Mouse (Mus musculus) MEL (cell line): ENCODE data around the gene Ift20. TPM values are rescaled to one million over a fixed set of nuclear protein-coding genes. Genes with fewer than 3 reads are reported as not detected.

Experiments used
- DNase-seq: peaks from one replicate; pipeline ENCODE4 v3.0.0; 2011; ENCODE audit warnings: low read depth, low spot score
- H3K27ac ChIP-seq: 2 replicates; pipeline ENCODE4 v1.5.1; 2012; ENCODE audit warnings: low read depth, mild to moderate bottlenecking, control low read depth, low read length, moderate library complexity; ENCODE audit not compliant: control insufficient read depth
- H3K27me3 ChIP-seq, 2 experiments: fragments of 150-350 bp in 1 of 2; sonication (generic) in 1 of 2; 2 replicates each; pipeline ENCODE4 v1.6.1; 2012; ENCODE audit warnings: low read length in 2 of 2, mild to moderate bottlenecking in 2 of 2, improper control_type of control experiment in 1 of 2, moderate library complexity in 1 of 2; ENCODE audit not compliant: insufficient read depth in 2 of 2, control insufficient read depth in 1 of 2
- H3K36me3 ChIP-seq, 2 experiments: 2 replicates each; pipeline ENCODE4 v1.6.1; 2012 to 2014; ENCODE audit warnings: low read length in 2 of 2, improper control_type of control experiment in 1 of 2, inconsistent platforms in 1 of 2, mild to moderate bottlenecking in 1 of 2; ENCODE audit not compliant: insufficient read depth in 2 of 2, control insufficient read depth in 1 of 2
- H3K4me1 ChIP-seq, 2 experiments: fragments of 150-350 bp in 1 of 2; sonication (generic) in 1 of 2; 2 replicates each; pipeline ENCODE4 v1.6.1; 2012; ENCODE audit warnings: low read length in 2 of 2, improper control_type of control experiment in 1 of 2, mild to moderate bottlenecking in 1 of 2; ENCODE audit not compliant: insufficient read depth in 2 of 2, control insufficient read depth in 1 of 2
- H3K4me3 ChIP-seq, 2 experiments: fragments of 150-350 bp in 1 of 2; sonication (generic) in 1 of 2; 2 replicates each; pipeline ENCODE4 v1.5.1; 2012; ENCODE audit warnings: low read depth in 2 of 2, low read length in 2 of 2, mild to moderate bottlenecking in 2 of 2, moderate library complexity in 2 of 2, control low read depth in 1 of 2, improper control_type of control experiment in 1 of 2; ENCODE audit not compliant: control insufficient read depth in 1 of 2, insufficient read depth in 1 of 2
- H3K79me2 ChIP-seq: 2 replicates; pipeline ENCODE4 v1.6.1; 2012; ENCODE audit warnings: mild to moderate bottlenecking, low read length, moderate library complexity; ENCODE audit not compliant: control insufficient read depth, poor library complexity, insufficient read depth
- H3K9ac ChIP-seq: 2 replicates; pipeline ENCODE4 v1.6.1; 2012; ENCODE audit warnings: low read depth, mild to moderate bottlenecking, control low read depth, low read length, moderate library complexity; ENCODE audit not compliant: control insufficient read depth, poor library complexity, severe bottlenecking
- H3K9me3 ChIP-seq: fragments of 150-350 bp; sonication (generic); replicated peaks from 2 replicates; pipeline ENCODE4 v1.6.1; 2012; ENCODE audit warnings: mild to moderate bottlenecking, low read length, improper control_type of control experiment, moderate library complexity; ENCODE audit not compliant: insufficient read depth
- CHD1 ChIP-seq: IDR thresholded peaks from 2 replicates; pipeline ENCODE4 v1.6.1; 2012; ENCODE audit warnings: low read depth, mild to moderate bottlenecking, inconsistent platforms, low read length, improper control_type of control experiment
- CTCF ChIP-seq, 3 experiments: IDR thresholded peaks in 2 of 3; conservative IDR thresholded peaks in 1 of 3; 2 replicates each; pipeline ENCODE4 v1.5.1; 2011 to 2012; ENCODE audit warnings: low read length in 3 of 3, low read depth in 2 of 3, mild to moderate bottlenecking in 2 of 3, improper control_type of control experiment in 1 of 3, inconsistent platforms in 1 of 3, mixed read lengths in 1 of 3, moderate library complexity in 1 of 3; ENCODE audit not compliant: control insufficient read depth in 1 of 3, insufficient read depth in 1 of 3, poor library complexity in 1 of 3, severe bottlenecking in 1 of 3
- ELF1 ChIP-seq: IDR thresholded peaks from 2 replicates; pipeline ENCODE4 v1.6.1; 2014; ENCODE audit warnings: low read depth, mild to moderate bottlenecking, inconsistent platforms, low read length, improper control_type of control experiment, moderate library complexity
- EP300 ChIP-seq, 2 experiments: IDR thresholded peaks; 2 replicates each; pipeline ENCODE4 v1.6.1; 2011; ENCODE audit warnings: improper control_type of control experiment in 2 of 2, low read length in 2 of 2, low read depth in 1 of 2, mild to moderate bottlenecking in 1 of 2
- ETS1 ChIP-seq: IDR thresholded peaks from 2 replicates; pipeline ENCODE4 v1.6.1; 2012; ENCODE audit warnings: low read depth, mild to moderate bottlenecking, inconsistent platforms, low read length, improper control_type of control experiment, moderate library complexity
- GABPA ChIP-seq: IDR thresholded peaks from 2 replicates; pipeline ENCODE4 v1.6.1; 2012; ENCODE audit warnings: low read depth, mild to moderate bottlenecking, inconsistent platforms, low read length, improper control_type of control experiment, moderate library complexity
- GATA1 ChIP-seq: IDR thresholded peaks from 2 replicates; pipeline ENCODE4 v1.6.1; 2011; ENCODE audit warnings: low read depth, low read length, improper control_type of control experiment
- HCFC1 ChIP-seq: IDR thresholded peaks from 2 replicates; pipeline ENCODE4 v1.6.1; 2012; ENCODE audit warnings: low read depth, mild to moderate bottlenecking, inconsistent platforms, low read length, improper control_type of control experiment, moderate library complexity
- JUND ChIP-seq: IDR thresholded peaks from 2 replicates; pipeline ENCODE4 v1.6.1; 2011; ENCODE audit warnings: low read depth, mild to moderate bottlenecking, improper control_type of control experiment, low read length
- KAT2A ChIP-seq: conservative IDR thresholded peaks from 2 replicates; pipeline ENCODE4 v1.6.1; 2012; ENCODE audit warnings: low read depth, low read length, improper control_type of control experiment, inconsistent platforms
- MAFK ChIP-seq: IDR thresholded peaks from 2 replicates; pipeline ENCODE4 v1.6.1; 2011; ENCODE audit warnings: low read depth, mild to moderate bottlenecking, low read length, improper control_type of control experiment, borderline replicate concordance
- MAX ChIP-seq: IDR thresholded peaks from 2 replicates; pipeline ENCODE4 v1.6.1; 2011; ENCODE audit warnings: low read length, improper control_type of control experiment
- MAZ ChIP-seq: IDR thresholded peaks from 2 replicates; pipeline ENCODE4 v1.6.1; 2012; ENCODE audit warnings: low read depth, mild to moderate bottlenecking, inconsistent platforms, low read length, improper control_type of control experiment
- MXI1 ChIP-seq: IDR thresholded peaks from 2 replicates; pipeline ENCODE4 v1.6.1; 2011; ENCODE audit warnings: mild to moderate bottlenecking, low read depth, low read length, improper control_type of control experiment
- NELFE ChIP-seq: IDR thresholded peaks from 2 replicates; pipeline ENCODE4 v1.6.1; 2011; ENCODE audit warnings: low read depth, low read length, improper control_type of control experiment
- NRF1 ChIP-seq: IDR thresholded peaks from 2 replicates; pipeline ENCODE4 v1.6.1; 2014; ENCODE audit warnings: low read depth, mild to moderate bottlenecking, inconsistent platforms, low read length, improper control_type of control experiment, moderate library complexity; ENCODE audit not compliant: poor library complexity, insufficient read depth, severe bottlenecking
- POLR2A ChIP-seq, 2 experiments: IDR thresholded peaks; 2 replicates each; pipeline ENCODE4 v1.6.1; 2011 to 2012; ENCODE audit warnings: low read length in 2 of 2, mild to moderate bottlenecking in 2 of 2, control low read depth in 1 of 2, improper control_type of control experiment in 1 of 2, low read depth in 1 of 2, moderate library complexity in 1 of 2; ENCODE audit not compliant: control insufficient read depth in 1 of 2, insufficient read depth in 1 of 2, poor library complexity in 1 of 2
- POLR2AphosphoS2 ChIP-seq: IDR thresholded peaks from 2 replicates; pipeline ENCODE4 v1.6.1; 2011; ENCODE audit warnings: low read length, improper control_type of control experiment
- POLR2AphosphoS5 ChIP-seq: IDR thresholded peaks from 2 replicates; pipeline ENCODE4 v1.6.1; 2012; ENCODE audit warnings: low read depth, borderline replicate concordance, mild to moderate bottlenecking, inconsistent platforms, low read length, moderate library complexity, mixed read lengths
- RAD21 ChIP-seq: IDR thresholded peaks from 2 replicates; pipeline ENCODE4 v1.6.1; 2011; ENCODE audit warnings: mild to moderate bottlenecking, low read depth, low read length, improper control_type of control experiment
- RCOR1 ChIP-seq: IDR thresholded peaks from 2 replicates; pipeline ENCODE4 v1.6.1; 2012; ENCODE audit warnings: low read depth, mild to moderate bottlenecking, inconsistent platforms, low read length, improper control_type of control experiment
- SIN3A ChIP-seq: IDR thresholded peaks from 2 replicates; pipeline ENCODE4 v1.6.1; 2012; ENCODE audit warnings: low read length, improper control_type of control experiment, inconsistent platforms
- SMC3 ChIP-seq: IDR thresholded peaks from 2 replicates; pipeline ENCODE4 v1.6.1; 2011; ENCODE audit warnings: low read depth, low read length, improper control_type of control experiment
- TBP ChIP-seq: IDR thresholded peaks from 2 replicates; pipeline ENCODE4 v1.8.0; 2011; ENCODE audit warnings: low read depth, low read length, improper control_type of control experiment
- TCF12 ChIP-seq: IDR thresholded peaks from 2 replicates; pipeline ENCODE4 v1.6.1; 2014; ENCODE audit warnings: low read depth, mild to moderate bottlenecking, inconsistent platforms, low read length, improper control_type of control experiment, moderate library complexity
- UBTF ChIP-seq: IDR thresholded peaks from 2 replicates; pipeline ENCODE4 v1.6.1; 2012; ENCODE audit warnings: low read depth, mild to moderate bottlenecking, inconsistent platforms, low read length, improper control_type of control experiment, moderate library complexity, borderline replicate concordance; ENCODE audit not compliant: insufficient read depth
- USF2 ChIP-seq, 2 experiments: IDR thresholded peaks; 2 replicates each; pipeline ENCODE4 v1.6.1; 2011 to 2012; ENCODE audit warnings: improper control_type of control experiment in 2 of 2, low read length in 2 of 2, borderline replicate concordance in 1 of 2, inconsistent platforms in 1 of 2, low read depth in 1 of 2, mild to moderate bottlenecking in 1 of 2; ENCODE audit not compliant: insufficient read depth in 1 of 2
- ZC3H11A ChIP-seq: IDR thresholded peaks from 2 replicates; pipeline ENCODE4 v1.6.1; 2012; ENCODE audit warnings: low read depth, mild to moderate bottlenecking, inconsistent platforms, low read length, improper control_type of control experiment
- ZKSCAN1 ChIP-seq: IDR thresholded peaks from 2 replicates; pipeline ENCODE4 v1.6.1; 2012; ENCODE audit warnings: low read depth, mild to moderate bottlenecking, inconsistent platforms, low read length, improper control_type of control experiment, moderate library complexity
- ZMIZ1 ChIP-seq: IDR thresholded peaks from 2 replicates; pipeline ENCODE4 v1.6.1; 2012; ENCODE audit warnings: low read depth, mild to moderate bottlenecking, inconsistent platforms, low read length, improper control_type of control experiment, moderate library complexity
- polyA plus RNA-seq, 2 experiments: library from polyadenylated mRNA; stranded (reverse) in 1 of 2; unstranded in 1 of 2; fragments of >175 nt in 1 of 2; fragments of >200 nt in 1 of 2; gene quantifications; 2 replicates each; pipeline versions ENCODE4 v1.2.1 to v1.2.4; 2012; ENCODE audit warnings: low replicate concordance in 2 of 2, low read depth in 1 of 2; ENCODE audit not compliant: insufficient read length in 2 of 2, insufficient read depth in 1 of 2, missing spikeins in 1 of 2
- total RNA-seq: library from RNA; depleted of rRNA; stranded (reverse); fragments of 300-350 nt; gene quantifications from 2 replicates; pipeline ENCODE4 v1.2.3, GENCODE M21; 2012

Ift20 gene
- total and polyA plus RNA-seq, 3 experiments = 128 to 196 TPM; not detected in 1

DNA sequence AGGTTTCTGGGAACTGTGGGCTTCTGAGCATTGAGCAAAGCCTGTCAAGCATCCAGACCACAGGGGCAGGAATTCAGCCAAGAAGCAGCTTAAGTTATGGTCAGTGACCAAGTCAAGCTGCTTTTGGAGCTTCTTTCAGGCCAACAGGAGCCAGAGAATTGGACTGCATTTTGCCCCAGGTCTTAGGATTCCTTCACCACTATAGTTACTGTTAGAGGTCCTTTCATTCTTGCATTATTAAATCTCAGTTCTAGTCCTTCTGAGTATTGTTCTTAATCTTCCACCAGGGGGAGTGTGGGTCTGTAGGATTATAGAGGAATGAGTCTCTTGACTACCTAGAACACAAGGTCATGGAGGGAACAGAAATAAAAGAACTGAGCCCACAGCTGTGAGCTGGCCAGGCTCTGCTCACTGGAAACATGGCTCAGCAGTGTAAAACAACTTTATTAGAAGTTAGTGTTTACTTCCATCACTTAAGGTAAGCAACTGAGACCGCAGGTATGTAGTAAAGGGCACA is 13.6 kb upstream of the Ift20 start:
- Histone ChIP-seq H3K9ac (no peak overlapping the region), H3K27me3 (no peaks in the 10 kb centered on the region), H3K4me1 (no peaks in the 10 kb centered on the region), H3K9me3 (no peaks in the 10 kb centered on the region), H3K36me3 (peaks cover 0 to 9% of the 10 kb centered on the region in 2 experiments; a peak in 2 of 4 replicates), H3K27ac (no peak overlapping the region), H3K79me2 (no peaks in the 10 kb centered on the region), H3K4me3 (no peak overlapping the region)
- TF ChIP-seq ZMIZ1 (no peak), JUND (no peak), ZC3H11A (peak; percentile 41), TBP (no peak), MXI1 (no peak), SIN3A (no peak), MAFK (no peak), HCFC1 (no peak), RCOR1 (peak; percentile 18; the same call in 1 of the 2 replicates), TCF12 (no peak), RAD21 (peak; percentile 68), POLR2AphosphoS5 (no peak), USF2 (IDR thresholded peaks at IDR 0.05; ENCODE audit: borderline replicate concordance in 1 of 2, insufficient read depth in 1 of 2, low read depth in 1 of 2, low read length in 2 of 2) (no peak), NELFE (no peak), CHD1 (no peak), CTCF (IDR thresholded peaks at IDR 0.05 in 2 of 3, conservative IDR thresholded peaks at IDR 0.05 in 1 of 3; ENCODE audit: control insufficient read depth in 1 of 3, insufficient read depth in 1 of 3, low read depth in 2 of 3, low read length in 3 of 3, poor library complexity in 1 of 3, severe bottlenecking in 1 of 3) (peak in 2 of 3 experiments; percentile 37 to 75; a peak in 3 of 6 replicates), EP300 (IDR thresholded peaks at IDR 0.05; ENCODE audit: low read depth in 1 of 2, low read length in 2 of 2) (no peak), ZKSCAN1 (no peak), ELF1 (no peak), UBTF (no peak), GATA1 (no peak), SMC3 (peak; percentile 71), NRF1 (no peak), ETS1 (no peak), KAT2A (no peak), POLR2A (IDR thresholded peaks at IDR 0.05; ENCODE audit: control insufficient read depth in 1 of 2, insufficient read depth in 1 of 2, low read depth in 1 of 2, low read length in 2 of 2, poor library complexity in 1 of 2) (no peak), MAX (no peak), POLR2AphosphoS2 (no peak), MAZ (no peak), GABPA (no peak)
- DNase-seq = peak; percentile 68
